In genomic region chr1:155025862-155026478, GRCm38 (mm10) we compare ENCODE assay signal across 8 mouse cellular contexts.
DNase-seq lines count a peak whose midpoint lies in the region; ATAC-seq and TF ChIP-seq lines count a peak whose summit lies in the region.

No protein-coding gene starts in this region.

- peaks cover 36% of the 10 kb centered on the region for H3K4me1 ChIP-seq in kidney, embryonic 16.5 days (ENCODE audit: insufficient read depth, low read length)
- no peaks in the 10 kb centered on the region for H3K4me1 ChIP-seq in liver, adult 2 months (ENCODE audit: control insufficient read depth, insufficient read depth, low read length)
- H3K4me1 ChIP-seq in neural tube, embryonic 11.5 days (ENCODE audit: control insufficient read depth, insufficient read depth, low read length) = peaks cover 3% of the 10 kb centered on the region; the same call in 1 of the 2 replicates

- TF ChIP-seq CTCF in liver, adult 2 months (IDR thresholded peaks at IDR 0.05; ENCODE audit: low read depth, low read length) = 0 out of 2 replicates have a peak, but pooled peaks have one; percentile 10

- H3K4me2 ChIP-seq in kidney, embryonic 16.5 days (replicated peaks; ENCODE audit: low read depth, low read length) = no peak overlapping the region
- H3K4me2 ChIP-seq in neural tube, embryonic 11.5 days (ENCODE audit: low read depth) = no peak overlapping the region

- no peak for TF ChIP-seq POLR2A in liver, adult 2 months (IDR thresholded peaks at IDR 0.05; ENCODE audit: extremely low read depth, insufficient read depth, low read length)

- no peak overlapping the region for H3K4me3 ChIP-seq in kidney, embryonic 16.5 days (ENCODE audit: low read length)
- H3K4me3 ChIP-seq in liver, adult 2 months (ENCODE audit: insufficient read depth, low read depth, low read length) = no peak overlapping the region
- H3K4me3 ChIP-seq in neural tube, embryonic 11.5 days (ENCODE audit: low read depth, low read length) = no peak overlapping the region

- peak; percentile 80 for DNase-seq in CD4-positive helper T cell, adult 2 months (ENCODE audit: low read depth, low spot score)
- DNase-seq in adrenal gland, adult 2 months = peak; percentile 63
- peak; percentile 94 for DNase-seq in embryo, embryonic 10.5 days (ENCODE audit: low spot score)
- peak; percentile 35 to 52 for DNase-seq in gastrocnemius, postnatal 36 days
- peak; percentile 42 for DNase-seq in liver, adult 2 months (ENCODE audit: extremely low read depth, low read depth, low spot score)
- peak; percentile 80 for DNase-seq in neural tube, embryonic 11.5 days (ENCODE audit: low spot score)
- DNase-seq in testis, postnatal 14 days (ENCODE audit: low spot score) = peak; percentile 56

- no peak overlapping the region for H3K27ac ChIP-seq in kidney, embryonic 16.5 days (ENCODE audit: low read length)
- no peak overlapping the region for H3K27ac ChIP-seq in liver, adult 2 months (replicated peaks; ENCODE audit: insufficient read depth, low read depth, low read length)
- no peak overlapping the region for H3K27ac ChIP-seq in neural tube, embryonic 11.5 days (ENCODE audit: low read depth, low read length)

- ATAC-seq in kidney, embryonic 16.5 days (ENCODE audit: low FRiP score, low TSS enrichment) = peak; percentile 24; the same call in 1 of the 2 replicates
- peak; percentile 39; the same call in 1 of the 2 replicates for ATAC-seq in neural tube, embryonic 11.5 days (ENCODE audit: insufficient read depth, low FRiP score, low TSS enrichment)

- no peaks in the 10 kb centered on the region for H3K36me3 ChIP-seq in kidney, embryonic 16.5 days (ENCODE audit: insufficient read depth, low read length)
- no peaks in the 10 kb centered on the region for H3K36me3 ChIP-seq in liver, adult 2 months (ENCODE audit: control insufficient read depth, insufficient read depth, low read length)
- no peaks in the 10 kb centered on the region for H3K36me3 ChIP-seq in neural tube, embryonic 11.5 days (ENCODE audit: control insufficient read depth, insufficient read depth, low read length)

- no peaks in the 10 kb centered on the region for H3K27me3 ChIP-seq in kidney, embryonic 16.5 days (ENCODE audit: insufficient read depth, low read length)
- no peaks in the 10 kb centered on the region for H3K27me3 ChIP-seq in liver, adult 2 months (ENCODE audit: control insufficient read depth, insufficient read depth, low read length)
- no peaks in the 10 kb centered on the region for H3K27me3 ChIP-seq in neural tube, embryonic 11.5 days (ENCODE audit: control insufficient read depth, insufficient read depth, low read length)

- no peaks in the 10 kb centered on the region for H3K9me3 ChIP-seq in kidney, embryonic 16.5 days (ENCODE audit: low read length)
- H3K9me3 ChIP-seq in neural tube, embryonic 11.5 days (ENCODE audit: control insufficient read depth, low read length) = no peaks in the 10 kb centered on the region

- 13% methylated on average over 5 of the region's 5 CpGs for WGBS in kidney, embryonic 16.5 days
- 29% methylated on average over 5 of the region's 5 CpGs for WGBS in liver, adult 2 months
- WGBS in neural tube, embryonic 11.5 days = 12% methylated on average over 5 of the region's 5 CpGs

- H3K79me2 ChIP-seq in liver, adult 2 months (ENCODE audit: control insufficient read depth, insufficient read depth, low read length) = no peaks in the 10 kb centered on the region

- intact Hi-C loops in gastrocnemius, postnatal 36 days (cut with DNase I) = loop anchor here (1.0 to 2.0 kb wide), 2 partner anchors 192 to 255 kb away; no protein-coding TSS in a partner anchor

- no peak overlapping the region for H3K9ac ChIP-seq in kidney, embryonic 16.5 days (replicated peaks; ENCODE audit: low read length)
- H3K9ac ChIP-seq in liver, adult 2 months (ENCODE audit: low read depth, low read length) = no peak overlapping the region
- H3K9ac ChIP-seq in neural tube, embryonic 11.5 days (ENCODE audit: low read length) = no peak overlapping the region

Comparison
In these comparisons a context has a peak if more than half of its experiments do, and no peak if none do; other contexts are left out.
1. DNase-seq: peak in every context shown above with its lines; median percentile 94 in embryo, embryonic 10.5 days; 80 in CD4-positive helper T cell, adult 2 months; 80 in neural tube, embryonic 11.5 days; 63 in adrenal gland, adult 2 months; 56 in testis, postnatal 14 days; 44 in gastrocnemius, postnatal 36 days; 42 in liver, adult 2 months.